Mouse (Mus musculus) thymus, postnatal 0 days (tissue): ENCODE results near the gene Inka1. TPM values are rescaled to one million over a fixed set of nuclear protein-coding genes. Genes with fewer than 3 reads are reported as not detected.

Experiments
- DNase-seq: peaks from one replicate; pipeline ENCODE4 v3.0.0-alpha.2; 2015; ENCODE audit warnings: low spot score
- polyA plus RNA-seq: library from polyadenylated mRNA; unstranded; fragments of >200 nt; fragmentation: Nextera tagmentation; extraction: Ambion mirVana; gene quantifications from 2 replicates; pipeline ENCODE4 v1.2.1, GENCODE M21; 2015

Gene Inka1
- polyA plus RNA-seq, 1 experiment from 2014 or later = 33.8 TPM

DNA sequence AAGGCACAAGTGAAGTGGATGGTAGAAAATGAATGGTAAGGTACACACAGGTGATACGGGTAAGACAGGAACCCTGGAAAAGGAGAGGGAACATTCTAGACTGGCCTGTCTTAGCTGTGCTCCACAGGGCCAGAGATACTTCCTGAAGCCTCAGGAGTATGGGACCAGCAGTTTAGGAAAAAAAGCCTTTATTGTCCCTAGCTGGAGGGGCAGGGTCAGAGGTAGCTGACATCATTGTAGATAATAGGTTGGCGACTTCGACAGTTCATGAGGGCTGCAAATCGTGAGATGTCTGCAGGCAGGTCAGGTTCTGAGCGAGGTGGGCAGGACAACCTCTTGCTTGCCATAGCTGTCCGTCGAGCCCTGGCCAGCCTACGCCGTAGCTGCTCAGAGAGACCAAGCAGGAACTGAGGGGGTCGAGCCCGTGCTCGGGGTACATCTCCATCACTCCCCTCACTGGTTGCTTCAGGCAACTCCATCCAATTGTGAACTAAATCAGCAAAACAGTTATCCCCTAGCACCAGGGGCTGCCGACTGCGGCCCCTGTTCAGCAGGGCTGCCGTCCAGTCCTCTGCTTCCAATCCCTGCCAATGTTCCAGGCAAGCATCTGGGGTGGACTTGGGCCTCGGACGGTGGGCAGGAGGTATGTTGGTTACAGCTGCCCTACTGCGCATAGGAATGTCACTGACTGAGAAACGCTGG, 1.5 kb downstream of the Inka1 start:
- DNase-seq = no peak

DNA sequence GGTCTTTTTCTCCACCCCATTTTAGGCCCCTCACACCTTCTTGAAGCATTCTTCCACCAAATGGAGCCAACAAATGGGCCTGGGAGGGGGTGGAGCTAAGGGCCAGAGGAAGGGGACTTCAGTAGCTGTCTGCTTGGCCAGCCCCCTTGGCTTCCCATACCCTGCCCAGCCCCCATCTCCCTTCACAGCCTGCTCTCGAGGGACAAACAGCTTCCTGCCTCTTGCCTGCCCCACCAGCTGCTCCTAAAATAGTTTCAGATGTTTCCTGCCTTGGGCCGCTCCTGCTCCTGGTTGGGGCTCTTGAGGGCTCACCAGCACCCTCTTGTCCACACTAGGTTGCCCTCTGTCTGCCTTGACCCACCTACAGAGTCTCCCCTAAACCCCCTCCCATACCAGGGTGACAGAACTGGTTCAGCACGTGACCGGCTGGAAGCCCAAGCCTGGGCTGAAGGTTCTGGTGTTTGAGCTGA, 2.2 kb downstream of the Inka1 start:
- DNase-seq = peak; percentile 50

DNA sequence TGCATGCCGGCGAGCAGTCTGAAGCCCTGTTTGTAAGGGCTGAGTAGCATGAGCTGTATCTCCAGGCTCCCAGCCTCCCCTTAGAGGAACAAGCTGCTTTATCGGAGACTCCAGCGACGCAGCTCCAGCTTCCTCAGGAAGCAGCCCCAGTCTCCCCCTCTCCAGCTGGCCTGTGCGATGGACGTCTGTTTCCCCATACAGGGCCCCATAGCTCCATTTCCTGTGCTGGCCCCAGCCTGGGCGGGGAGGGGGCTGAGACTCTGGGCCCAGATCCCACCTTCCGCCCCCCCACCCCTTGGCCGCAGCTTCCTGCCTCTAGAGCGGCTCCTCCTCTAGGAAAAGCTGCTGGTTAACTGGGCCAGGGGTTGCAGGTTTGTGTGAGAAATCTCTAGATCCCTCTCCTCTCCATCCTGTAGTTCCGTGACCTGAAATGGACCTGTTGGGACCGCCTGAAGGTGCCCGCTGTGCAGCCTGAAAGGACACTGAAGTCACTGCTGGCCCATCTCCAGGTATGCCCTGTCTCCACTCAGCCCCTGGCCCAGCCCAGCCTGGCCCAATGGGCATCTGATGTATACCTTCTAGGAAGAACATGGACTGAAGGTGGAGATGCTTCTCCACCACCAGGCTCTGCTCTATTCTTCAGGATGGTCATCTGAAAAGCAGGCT, 2.9 kb downstream of the Inka1 start, which contains the start of gene Gm20661:
TSS of gene Gm20661 (plus strand) at position 378 of the 666 bp plus-strand sequence.
- DNase-seq = peak; percentile 81

DNA sequence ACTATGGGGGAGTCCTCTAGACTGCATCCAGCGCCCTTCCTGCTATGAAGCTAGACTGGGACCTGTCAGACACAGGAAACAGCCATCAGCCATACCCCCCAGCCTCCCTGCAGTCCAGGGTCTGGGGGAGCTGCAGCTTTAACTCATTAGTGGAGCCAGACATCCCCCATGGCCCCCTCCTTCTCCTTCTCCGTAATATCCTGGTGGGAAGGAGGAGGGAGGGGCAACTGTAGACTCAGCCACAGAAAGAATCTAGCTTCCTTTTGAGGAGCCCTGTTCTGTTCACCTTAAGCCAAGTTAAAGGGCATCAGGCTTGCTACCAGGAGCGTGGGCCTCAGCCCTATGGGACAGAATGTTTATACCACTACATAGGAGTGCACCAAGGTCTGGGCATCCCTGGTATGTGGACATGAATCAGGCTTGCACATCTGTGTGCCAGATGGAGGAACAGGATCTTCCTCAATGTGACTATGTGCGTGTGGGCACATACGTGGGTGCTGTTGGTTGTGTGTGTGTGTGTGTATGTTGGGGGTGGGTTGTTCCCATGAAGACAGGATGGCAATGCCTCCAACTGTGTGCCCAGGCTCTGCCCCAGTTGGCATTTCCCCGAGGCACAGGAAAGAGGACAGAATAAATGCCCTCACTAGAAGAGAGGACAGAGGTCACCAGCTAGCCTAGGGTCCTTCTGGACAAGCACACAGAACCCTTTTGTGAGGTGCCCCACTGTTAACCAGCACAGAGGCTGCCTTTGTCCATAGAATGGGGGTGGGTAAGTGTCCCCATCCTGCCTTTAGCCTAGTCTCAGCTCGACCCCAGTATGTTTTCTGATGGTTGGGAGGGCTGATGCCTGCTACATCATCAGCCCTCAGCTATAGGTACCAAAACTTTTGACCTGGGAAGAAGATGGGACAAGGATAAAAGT, 3.7 kb downstream of the Inka1 start:
- peak; percentile 51 for DNase-seq

DNA sequence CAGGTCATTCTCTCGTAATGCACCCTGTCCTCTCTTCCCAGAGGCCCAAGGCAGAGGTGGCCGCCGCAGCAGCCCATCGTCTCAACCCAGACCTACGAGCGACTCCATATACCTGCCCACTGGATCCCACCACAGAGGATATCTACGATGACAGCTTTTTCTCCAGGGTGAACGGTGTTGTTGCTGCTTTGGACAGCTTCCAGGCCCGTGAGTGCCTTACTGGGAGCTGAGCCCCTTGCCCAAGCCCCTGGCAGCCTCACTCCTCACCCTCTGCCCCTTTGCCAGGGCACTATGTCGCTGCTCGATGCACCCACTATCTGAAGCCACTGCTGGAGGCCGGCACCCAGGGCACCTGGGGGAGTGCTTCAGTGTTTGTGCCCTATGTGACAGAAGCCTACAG, 6.9 kb downstream of the Inka1 start:
- DNase-seq = no peak

DNA sequence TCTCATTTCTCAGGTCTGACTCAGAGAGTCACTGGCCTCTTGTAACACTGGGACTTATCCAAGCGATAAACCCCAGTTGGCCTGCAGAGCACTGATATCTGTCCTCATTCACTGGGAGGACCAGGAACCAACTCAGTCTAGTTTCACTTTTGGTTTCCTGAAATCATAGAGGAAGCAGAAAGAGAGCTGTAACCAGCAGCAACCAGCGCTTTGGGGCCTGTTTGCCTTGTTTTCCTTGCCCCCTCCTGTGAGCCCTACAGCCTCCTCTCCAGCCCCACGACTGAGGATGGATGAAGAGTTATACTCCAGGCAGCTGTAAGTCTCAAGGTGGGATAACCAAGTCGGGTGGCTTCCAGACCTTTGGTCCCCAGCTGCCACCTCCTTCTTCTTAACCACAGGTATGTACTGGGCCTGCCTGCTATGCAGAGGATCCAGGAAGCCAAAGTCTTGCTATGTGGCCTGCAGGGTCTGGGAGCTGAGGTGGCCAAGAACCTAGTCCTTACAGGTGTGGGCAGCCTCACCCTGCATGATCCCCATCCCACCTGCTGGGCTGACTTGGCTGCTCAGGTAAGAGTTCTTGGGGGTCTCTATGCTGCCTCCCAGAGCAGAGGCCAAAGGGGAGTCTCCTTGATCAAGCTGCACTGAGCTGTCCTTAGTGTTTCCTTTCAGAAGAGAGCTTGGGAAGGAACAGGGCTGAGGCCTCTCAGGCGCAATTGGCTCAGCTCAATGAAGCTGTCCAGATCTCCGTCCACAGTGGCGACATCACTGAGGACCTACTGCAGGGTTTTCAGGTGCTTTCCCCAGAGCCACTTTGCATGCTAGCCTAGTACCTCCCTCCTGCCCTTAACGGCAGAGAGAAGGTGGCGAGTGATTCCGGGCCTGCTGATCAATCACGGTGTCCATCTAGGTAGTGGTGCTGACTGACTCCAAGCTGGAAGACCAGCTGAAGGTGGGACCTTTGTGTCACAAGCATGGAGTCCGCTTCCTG, 10.0 kb downstream of the Inka1 start, which contains the start of gene Uba7:
TSS of gene Uba7 (plus strand) at position 107 of the 988 bp plus-strand sequence.
- DNase-seq = peak; percentile 63

DNA sequence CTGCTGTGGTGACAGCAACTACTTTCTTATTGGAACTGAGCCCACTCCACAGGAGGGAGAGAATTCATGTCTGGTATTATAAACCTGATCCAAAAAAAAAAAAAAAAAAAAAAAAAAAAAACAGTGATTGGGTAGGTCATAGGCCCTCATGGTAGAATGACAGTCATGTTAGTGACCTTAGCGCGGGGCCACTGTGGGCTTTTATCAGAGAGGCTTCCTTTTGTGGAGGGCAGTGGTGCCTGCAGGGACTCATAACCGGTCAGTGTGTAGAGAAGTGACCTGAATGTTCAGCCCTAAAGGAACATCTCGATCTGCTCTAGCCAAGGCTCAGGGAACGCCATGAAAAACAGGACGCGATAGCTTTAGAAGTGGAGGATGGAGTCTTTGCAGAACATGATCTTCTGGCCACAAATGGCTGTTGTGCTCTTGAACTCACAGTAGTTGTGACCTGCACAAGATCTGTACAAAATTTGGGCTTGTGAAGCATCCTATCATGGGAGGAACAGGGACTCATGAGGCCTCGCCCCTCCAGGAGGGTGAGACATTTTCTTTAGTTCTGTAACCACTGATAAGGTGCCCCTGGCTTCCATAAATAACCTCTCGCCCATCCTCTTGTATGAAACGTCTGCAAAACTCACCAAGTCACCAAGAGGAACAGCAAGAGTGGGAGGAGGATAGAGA, 11.0 kb downstream of the Inka1 start:
- DNase-seq = no peak

DNA sequence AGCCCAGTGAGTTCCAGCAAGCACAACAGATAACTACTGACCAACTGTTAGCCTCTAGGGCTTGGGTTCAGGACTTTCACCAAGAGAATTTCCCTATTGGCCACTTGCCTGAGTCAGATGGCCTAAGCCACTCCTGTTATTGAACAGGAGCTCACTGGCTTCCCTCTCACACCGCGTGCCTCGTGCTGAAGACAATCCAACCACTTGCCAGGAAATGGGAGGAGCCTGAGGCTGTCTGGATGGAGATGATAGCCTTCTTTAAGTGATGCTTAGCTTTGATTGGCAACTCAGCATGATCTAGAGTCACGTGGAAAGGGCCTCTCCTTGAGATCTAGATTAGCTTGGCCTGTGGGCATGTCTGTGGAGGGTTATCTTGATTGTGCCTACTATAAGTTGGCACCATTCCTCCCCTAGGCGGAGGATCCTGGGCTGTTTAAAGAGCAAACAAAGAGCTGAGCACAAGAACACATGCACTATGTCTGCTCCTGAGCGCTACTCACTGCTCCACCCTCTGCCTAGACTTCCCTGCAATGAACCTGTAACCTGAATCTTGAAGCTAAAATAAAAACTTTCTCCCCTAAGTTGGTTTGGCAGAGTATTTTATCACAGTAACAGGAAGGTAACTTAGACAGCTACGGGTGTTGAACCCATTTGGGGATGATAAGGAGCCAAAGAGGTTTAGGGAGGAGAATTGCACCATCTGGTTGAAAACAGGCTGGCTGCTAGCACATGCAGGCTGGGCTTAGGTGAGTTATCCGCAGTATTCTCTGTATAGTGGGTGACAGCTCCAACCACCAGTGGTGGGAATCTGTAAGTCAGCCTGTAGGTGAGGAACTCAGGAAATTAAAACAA, 13.8 kb downstream of the Inka1 start:
- DNase-seq = no peak

DNA sequence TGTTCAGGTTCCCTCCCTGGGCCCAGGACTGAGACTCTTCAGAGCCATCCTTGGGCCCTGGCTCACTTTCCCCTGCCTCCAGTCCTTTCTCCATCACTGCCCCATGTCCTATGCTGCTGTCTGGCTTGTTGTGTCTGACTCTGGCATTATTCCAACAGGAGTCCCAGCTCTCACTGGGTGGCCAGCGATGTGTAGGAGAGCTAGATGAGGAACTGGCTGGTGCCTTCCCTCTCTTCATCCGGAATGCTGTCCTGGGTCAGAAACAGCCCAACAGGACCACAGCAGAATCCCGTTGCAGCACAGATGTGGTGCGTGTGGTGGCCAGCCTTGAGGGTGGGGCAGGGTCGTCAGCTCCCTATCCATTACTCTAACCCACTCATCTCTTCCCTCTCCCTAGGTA, 15.4 kb downstream of the Inka1 start:
- no peak for DNase-seq

DNA sequence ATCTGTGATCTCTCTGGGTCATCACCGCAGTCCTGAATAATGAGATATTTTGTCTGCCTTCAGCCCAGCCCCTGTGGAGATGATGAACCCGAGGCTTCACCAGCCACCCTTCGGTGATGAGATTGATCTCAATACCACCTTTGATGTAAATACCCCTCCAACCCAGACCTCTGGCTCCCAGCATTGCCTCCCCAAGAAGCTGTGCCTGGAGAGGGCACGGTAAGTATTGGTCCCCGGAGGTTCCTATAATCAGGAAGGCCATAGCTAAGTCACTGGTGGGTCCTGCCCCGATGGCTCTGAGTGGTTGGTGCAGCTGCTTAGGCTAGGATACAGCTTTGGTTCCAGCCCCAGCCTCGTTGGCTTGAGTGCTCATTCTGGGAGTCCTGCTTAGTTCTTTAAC, 17.1 kb downstream of the Inka1 start:
- no peak for DNase-seq

DNA sequence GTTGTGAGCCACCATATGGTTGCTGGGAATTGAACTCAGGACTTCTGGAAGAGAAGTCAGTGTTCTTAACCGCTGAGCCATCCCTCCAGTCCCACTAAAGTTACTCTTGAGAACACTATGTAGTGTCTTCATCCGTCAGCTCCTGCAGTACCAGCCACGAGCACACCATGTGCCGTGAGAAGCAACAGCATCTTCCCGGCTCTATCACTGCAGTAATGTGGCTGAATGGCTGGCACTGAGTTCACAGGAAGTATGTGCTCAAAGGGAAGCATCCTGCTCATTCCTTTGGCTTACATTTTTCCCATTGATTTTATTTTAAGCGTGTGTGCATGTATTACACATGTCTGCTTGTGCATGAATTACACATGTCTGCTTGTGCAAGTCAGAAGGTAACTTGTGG, 18.2 kb downstream of the Inka1 start:
- no peak for DNase-seq

DNA sequence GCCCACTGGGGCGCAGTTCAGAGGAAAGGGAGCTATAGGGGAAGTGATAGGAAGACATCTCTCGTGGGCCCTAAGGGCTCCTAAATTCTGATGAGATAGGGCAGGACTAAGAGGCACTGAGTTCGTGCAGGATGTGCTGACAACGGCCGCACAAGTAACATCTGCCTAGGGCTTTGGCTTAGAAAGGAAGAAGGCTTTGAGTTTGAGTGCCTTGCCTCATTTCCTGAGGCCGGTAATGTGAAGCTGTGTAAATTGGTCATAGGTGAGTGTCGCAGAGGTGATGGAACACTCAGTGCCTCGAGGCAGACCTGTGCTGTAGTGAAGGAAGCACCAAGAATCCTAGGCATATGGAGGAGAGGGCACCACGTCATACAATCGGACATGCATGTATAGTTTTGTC, 19.0 kb downstream of the Inka1 start:
- no peak for DNase-seq

DNA sequence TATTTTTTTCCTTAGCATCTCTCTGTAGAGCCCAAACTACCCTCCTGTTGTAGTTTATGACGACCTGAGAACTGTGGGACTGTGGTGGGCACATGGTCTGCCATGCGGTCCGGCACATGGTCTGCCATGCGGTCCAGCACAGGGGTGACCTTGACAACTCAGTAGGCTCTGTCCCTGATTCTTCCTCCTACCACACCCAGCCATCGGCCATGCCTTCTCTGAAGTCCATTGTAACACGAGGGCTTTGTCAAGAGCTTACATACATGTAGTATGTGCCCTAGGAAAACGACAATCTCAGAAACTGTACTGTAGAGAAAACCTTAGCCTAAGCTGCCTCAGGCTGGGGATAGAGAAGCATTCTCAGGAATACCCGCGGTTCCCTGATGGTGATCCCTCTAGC, 21.0 kb downstream of the Inka1 start:
- DNase-seq = no peak

DNA sequence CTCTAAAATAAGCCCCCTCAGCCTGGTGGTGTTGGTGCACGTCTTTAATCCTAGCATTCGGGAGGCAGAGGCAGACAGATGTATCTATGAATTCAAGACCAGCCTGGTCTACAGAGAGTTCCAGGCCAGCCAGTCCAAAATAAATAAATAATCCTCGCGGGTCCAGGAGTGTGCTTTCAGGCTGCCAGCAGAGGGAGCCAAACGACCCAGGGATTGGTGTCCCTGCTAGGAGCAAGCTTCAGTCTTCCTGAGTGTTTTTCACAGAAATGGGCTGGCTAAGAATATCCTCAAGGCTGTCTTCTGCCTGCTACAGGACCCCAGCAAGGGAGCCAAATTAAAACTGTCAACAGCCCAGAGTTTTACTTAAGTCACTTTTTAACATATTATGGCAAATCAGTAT, 22.0 kb downstream of the Inka1 start:
- peak; percentile 81 for DNase-seq

DNA sequence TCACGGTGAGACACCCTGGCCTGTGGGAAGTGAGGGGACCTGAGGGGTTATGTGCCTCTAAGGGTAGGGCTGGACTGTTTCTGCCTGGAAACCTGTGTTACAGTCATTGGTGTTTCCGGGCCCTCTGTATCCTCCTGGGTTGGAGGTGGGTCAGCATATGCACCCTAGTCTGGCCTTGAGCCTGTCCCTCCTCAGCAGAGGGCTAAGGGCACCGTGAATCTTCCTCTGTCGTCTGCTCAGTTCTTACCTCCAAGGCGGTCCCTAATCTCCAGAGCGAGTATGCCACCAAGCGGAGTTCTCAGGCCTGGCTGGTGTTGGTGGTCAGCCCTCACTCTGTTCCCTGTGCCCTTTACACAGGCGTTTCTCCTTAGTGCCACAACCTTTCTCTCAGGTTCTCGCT, 22.8 kb downstream of the Inka1 start:
- no peak for DNase-seq

DNA sequence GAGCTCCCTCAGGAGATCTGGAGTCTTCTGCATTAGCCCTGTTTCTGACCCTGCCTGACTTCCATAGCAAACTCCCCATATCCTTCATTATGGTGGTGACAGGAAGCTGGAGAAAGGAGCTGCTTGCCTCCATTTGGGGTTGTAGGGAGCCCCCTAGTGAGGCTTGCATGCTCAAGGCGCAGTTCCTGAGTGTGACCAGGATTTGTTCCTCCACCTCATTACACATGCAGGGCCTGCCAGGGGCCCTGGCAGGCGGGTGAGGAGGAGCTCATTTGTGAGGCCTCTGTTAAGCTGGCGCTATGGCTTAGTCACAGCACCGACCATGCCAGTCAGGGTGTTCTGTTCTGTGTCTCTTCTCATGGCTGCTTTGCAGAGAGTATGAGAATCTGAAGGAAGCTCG, 23.8 kb downstream of the Inka1 start:
- no peak for DNase-seq

DNA sequence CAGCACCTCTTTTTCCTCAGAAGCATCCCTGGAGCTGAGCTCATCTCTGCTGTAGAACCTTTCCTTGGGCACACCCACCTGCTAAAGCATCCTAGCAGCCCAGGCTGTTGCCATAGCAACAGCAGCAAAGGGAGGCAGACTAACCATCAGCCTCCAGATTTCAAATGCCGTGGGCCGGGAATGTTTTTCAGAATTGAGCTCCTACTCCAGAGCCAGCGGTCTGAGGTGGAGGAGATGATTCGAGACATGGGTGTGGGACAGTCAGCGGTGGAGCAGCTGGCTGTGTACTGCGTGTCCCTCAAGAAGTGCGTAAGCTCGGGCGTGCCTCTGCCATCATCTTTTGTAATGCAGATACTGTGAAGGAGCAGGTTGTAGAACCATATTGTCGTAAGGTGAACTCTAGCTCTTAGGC, 24.3 kb downstream of the Inka1 start:
- no peak for DNase-seq

DNA sequence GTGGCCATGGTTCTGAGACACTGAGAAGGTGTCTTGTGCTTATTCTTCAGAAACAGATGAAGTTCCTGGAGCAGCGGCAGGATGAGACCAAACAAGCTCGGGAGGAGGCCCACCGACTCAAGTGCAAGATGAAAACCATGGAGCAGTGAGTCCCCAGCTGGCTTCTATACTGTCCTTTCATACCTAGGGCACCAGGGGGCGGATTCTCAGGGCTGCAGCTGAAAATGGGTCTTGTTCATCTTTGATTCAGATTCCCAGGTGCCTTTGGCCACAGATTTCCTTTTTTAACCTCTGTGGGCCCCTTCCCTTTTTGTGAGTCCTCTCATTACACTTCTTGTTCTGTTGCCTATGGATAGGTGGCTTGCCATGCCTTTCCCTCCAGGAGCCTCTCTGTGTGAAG, 24.8 kb downstream of the Inka1 start:
- peak; percentile 46 for DNase-seq

DNA sequence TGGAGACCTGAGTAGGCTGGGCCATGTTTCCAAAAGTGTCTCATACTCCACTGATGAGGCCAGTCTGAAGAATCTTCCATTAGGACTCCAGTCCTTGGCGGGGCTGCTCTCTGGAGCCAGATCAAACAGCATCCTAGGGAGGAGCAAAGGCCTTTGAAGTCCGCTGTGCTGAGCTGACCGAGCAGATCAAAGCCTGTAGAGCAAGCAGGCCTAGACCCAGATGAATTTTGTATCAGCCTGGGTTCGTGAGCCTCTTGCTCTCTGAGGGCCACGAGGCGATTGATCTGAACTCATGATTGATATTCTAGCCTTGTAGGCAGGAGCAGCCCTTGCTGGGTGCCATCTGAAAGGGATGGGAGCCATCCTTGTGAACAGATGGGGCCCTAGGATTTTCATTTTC, 25.8 kb downstream of the Inka1 start:
- no peak for DNase-seq
